Mouse (Mus musculus): ENCODE measurements around the gene Gm10401.

Gene Gm10401

DNA sequence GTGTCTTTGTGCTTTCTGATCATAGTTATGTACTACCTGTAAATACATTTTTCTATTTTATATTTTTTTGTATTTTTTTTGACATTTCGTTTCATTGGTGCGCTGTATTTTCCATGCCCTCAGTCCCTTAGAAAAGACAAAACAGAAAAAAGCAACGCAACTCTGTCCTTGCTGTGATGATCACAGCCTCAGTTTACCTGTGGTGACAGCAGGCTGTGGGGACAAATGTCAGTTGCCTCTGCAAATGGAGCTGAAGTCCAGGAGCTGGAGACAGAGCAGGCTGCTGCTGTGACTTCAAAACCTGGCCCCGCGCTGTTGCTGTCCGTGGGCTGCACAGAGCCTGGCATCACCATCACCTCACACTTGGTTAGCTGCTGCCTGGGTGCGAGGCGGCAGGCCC is at the start of gene Gm10401:
Gene Gm10401 (minus strand): TSS at position 101 of the 400 bp plus-strand sequence.
- DNase-seq (ENCODE audit: low spot score in 2 of 2), result no peak

DNA sequence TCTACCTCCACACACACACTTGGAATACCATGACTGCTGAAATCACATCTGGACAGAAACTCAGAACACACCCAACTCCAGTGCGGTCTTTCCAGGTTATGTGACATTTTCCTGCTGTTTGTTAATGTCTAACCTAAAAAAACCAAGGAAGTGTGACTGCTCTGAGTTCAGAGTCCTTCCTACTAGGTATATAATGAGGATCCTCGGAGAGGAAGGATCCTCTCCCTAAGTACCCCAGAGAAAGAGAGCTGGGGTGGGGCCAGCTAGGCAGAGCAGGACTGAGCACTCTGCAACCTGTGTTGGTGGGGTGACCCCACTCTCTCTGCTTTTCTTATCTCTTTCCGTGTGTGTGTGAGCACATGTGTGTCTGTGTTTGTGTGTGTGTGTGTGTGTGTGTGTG is 49.3 kb upstream of the Gm10401 start:
- no peak for DNase-seq (ENCODE audit: low spot score in 2 of 2)

GRCm38 (mm10) chr5:115146747-115147130 is 48.6 kb upstream of the Gm10401 start:
- no peak for DNase-seq (ENCODE audit: low spot score in 2 of 2)

- DNase-seq (ENCODE audit: low spot score in 2 of 2), result no peak
Measured at GRCm38 (mm10) chr5:115145976-115146746, 48.1 kb upstream of the Gm10401 start.

- DNase-seq (ENCODE audit: low spot score in 2 of 2), result peak; percentile 39 to 62
Measured at GRCm38 (mm10) chr5:115145253-115145968, 47.3 kb upstream of the Gm10401 start.

GRCm38 (mm10) chr5:115144471-115144870 is 46.4 kb upstream of the Gm10401 start:
- no peak for DNase-seq (ENCODE audit: low spot score in 2 of 2)

GRCm38 (mm10) chr5:115143552-115143951 is 45.5 kb upstream of the Gm10401 start:
- DNase-seq (ENCODE audit: low spot score in 2 of 2), result no peak

DNA sequence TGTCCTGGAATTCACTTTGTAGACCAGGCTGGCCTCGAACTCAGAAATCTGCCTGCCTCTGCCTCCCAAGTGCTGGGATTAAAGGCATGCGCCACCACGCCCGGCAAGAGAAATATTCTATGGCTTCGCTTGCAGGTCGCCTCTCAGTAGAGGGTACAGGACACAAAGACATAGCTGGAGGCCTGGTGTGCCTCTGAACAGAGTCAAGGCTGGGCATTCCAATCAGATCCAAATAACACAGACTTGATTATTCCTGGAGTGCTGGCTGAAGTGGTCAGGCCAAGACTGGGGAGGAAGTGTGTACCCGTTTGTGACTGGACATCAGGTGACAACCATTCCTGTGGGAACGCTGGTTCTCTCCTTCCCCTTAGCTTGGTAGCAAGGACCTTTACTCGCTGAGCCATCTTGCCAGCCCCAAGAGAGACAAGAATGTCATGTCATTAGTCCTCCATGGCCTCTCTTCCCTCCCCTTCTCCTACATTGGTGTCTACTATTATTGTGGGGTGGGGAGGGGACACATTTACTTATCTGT is 44.1 kb upstream of the Gm10401 start:
- DNase-seq (ENCODE audit: low spot score in 2 of 2), result no peak

- DNase-seq (ENCODE audit: low spot score in 2 of 2), result no peak
Measured at GRCm38 (mm10) chr5:115140726-115141125, 42.6 kb upstream of the Gm10401 start.

DNA sequence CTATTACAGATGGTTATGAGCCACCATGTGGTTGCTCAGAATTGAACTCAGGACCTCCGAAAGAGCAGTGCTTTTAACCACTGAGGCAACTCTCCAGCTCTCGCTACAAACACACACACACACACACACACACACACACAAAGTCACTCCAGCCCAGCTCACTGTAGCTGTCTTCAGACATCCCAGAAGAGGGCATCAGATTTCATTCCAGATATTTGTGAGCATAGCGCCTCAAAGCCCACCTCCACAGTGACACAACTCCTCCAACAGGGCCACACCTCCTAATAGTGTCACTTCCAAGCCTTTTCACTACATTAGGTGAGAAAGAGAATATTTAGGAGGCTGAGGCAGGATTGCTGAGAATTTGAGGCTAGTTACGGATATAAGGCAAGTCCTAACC is 41.0 kb upstream of the Gm10401 start:
- DNase-seq (ENCODE audit: low spot score in 2 of 2), result no peak

- DNase-seq (ENCODE audit: low spot score in 2 of 2), result peak; percentile 86 to 88
Measured at GRCm38 (mm10) chr5:115134234-115135165, 36.4 kb upstream of the Gm10401 start, which contains the start of gene Unc119b. Gene Unc119b, minus strand, starts transcription at chr5:115134975.

DNA sequence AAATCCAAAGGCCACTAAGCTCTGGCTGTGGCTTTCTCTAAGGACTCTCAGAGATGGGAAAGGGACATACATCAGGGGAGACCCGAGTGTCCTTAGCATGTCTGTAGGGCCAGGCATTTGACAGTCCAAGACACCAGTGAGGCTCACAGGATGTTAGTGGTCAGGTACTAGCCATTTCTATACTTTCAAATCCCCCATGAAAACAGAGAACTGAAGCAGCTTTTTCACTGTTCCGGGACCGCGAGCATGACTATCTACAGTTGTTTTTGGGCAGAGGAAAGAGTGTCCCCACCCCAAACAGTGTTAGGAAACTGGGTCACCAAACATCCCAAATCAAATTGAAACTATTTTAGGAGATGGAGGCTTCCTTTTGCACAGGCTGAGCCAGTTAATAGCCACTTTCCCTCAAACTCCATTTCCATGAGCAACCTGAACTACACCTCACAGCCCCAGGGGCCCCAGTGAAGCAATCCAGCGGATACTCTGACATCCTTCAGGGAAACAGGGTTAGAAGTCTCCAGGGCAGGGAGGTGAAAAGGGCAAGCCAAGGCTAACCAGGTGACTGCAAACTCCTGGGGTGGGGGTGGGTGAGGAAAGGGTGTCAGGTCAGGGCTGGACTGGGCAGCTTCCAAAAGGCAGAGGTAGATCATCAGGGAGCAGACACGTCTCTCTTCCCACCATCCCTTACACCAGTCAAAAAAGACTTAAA is 35.4 kb upstream of the Gm10401 start:
- DNase-seq (ENCODE audit: low spot score in 2 of 2), result peak in 1 of 2 experiments; percentile 35

- no peak for DNase-seq (ENCODE audit: low spot score in 2 of 2)
Measured at GRCm38 (mm10) chr5:115132465-115132864, 34.4 kb upstream of the Gm10401 start.

GRCm38 (mm10) chr5:115129328-115129727 is 31.2 kb upstream of the Gm10401 start:
- no peak for DNase-seq (ENCODE audit: low spot score in 2 of 2)

DNA sequence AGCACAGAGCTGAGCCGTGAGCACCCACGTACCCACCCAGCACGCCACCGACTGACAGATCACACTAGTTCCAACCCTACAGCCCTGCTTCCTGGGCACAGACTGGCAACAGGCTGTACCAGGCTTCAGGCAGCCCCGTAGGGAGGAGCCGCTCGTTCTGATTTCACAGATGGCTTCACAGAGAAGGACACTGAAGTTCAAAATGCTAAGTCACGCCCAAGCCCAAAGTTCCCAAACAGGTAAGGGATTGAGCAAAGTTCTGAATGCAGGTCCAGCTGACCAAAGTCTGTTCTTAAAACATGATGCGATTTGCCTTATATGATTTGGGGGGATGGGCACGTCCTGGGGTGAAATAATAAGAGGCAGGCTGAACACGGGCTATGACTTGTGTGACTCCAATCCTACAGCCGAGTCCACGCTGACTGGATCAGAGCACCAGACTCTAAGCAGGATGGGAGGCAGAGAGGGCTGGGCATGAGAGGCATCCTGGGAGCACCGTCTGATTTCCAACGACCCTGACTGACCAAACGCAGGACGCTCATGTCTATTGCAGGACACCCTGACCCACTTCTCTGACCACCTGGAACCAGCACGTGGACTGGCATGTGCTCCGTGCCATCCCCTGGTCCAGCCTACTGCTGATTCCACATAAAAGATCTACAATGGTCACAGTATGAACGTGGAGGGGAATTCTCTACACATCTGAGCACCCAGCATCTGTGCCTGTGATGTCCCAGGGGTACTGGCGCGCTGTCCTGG is 29.5 kb upstream of the Gm10401 start:
- no peak for DNase-seq (ENCODE audit: low spot score in 2 of 2)

GRCm38 (mm10) chr5:115126578-115127312 is 28.6 kb upstream of the Gm10401 start:
- no peak for DNase-seq (ENCODE audit: low spot score in 2 of 2)

DNA sequence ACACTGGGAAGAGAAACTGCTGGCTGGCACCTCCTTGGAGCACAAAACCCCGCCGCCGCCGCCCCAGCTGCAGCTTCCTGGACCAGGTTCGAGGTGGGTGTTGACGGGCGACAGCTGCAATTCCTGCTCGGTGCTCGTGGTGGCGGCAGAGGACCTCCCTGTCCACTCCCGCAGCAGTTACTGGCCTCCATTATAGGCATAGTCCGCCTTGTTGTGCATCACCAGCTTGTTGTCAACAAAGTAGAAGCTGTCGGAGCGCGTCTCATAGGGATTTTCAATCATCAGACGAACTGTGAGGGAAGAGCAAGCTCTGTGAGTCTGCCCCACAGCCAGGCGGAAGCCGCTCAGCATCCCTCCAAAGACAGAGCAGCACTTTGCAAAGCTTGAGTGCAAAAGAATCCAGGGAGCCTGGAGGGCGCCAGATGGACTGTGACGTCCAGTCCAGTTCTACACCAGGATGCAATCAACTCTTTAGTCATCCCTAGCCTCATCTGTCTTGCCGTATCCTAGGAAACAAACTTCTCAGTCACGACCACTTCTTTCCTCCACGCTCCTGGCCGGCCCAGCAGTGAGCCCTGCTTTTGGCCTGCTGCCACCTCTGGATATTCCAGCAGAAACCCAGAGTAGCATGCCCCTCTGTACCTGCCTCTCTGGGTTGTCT is 27.2 kb upstream of the Gm10401 start:
- peak; percentile 81 to 87 for DNase-seq (ENCODE audit: low spot score in 2 of 2)

- no peak for DNase-seq (ENCODE audit: low spot score in 2 of 2)
Measured at GRCm38 (mm10) chr5:115124690-115125089, 26.6 kb upstream of the Gm10401 start.

- DNase-seq (ENCODE audit: low spot score in 2 of 2), result no peak
Measured at GRCm38 (mm10) chr5:115120978-115121377, 22.9 kb upstream of the Gm10401 start.

Measured in heart, adult 9 months (tissue).